Mouse (Mus musculus) stomach, embryonic 15.5 days (tissue): ENCODE data around the gene Gpm6b. TPM values are rescaled to one million over a fixed set of nuclear protein-coding genes. Genes with fewer than 3 reads are reported as not detected.

Experiments
- ATAC-seq: fragments of 200-750 bp; cut with Nextera tagmentation; 2 replicates; pipeline ENCODE4 v1.8.0; 2017; ENCODE audit warnings: low read depth, moderate number of reproducible peaks, moderate TSS enrichment; ENCODE audit not compliant: insufficient read depth, low FRiP score
- H3K27ac ChIP-seq: fragments of 300-500 bp; sonication (generic); 2 replicates; pipeline ENCODE4 v1.5.1; 2015; ENCODE audit warnings: mild to moderate bottlenecking, inconsistent platforms
- H3K27me3 ChIP-seq: fragments of 300-500 bp; sonication (generic); replicated peaks from 2 replicates; pipeline ENCODE4 v1.6.1; 2015; ENCODE audit warnings: inconsistent platforms
- H3K36me3 ChIP-seq: fragments of 300-500 bp; sonication (generic); 2 replicates; pipeline ENCODE4 v1.6.1; 2015; ENCODE audit warnings: inconsistent platforms
- H3K4me1 ChIP-seq: fragments of 300-500 bp; sonication (generic); 2 replicates; pipeline ENCODE4 v1.6.1; 2015; ENCODE audit warnings: inconsistent platforms
- H3K4me2 ChIP-seq: fragments of 300-500 bp; sonication (generic); 2 replicates; pipeline ENCODE4 v1.6.1; 2015; ENCODE audit warnings: mild to moderate bottlenecking, inconsistent platforms
- H3K4me3 ChIP-seq: fragments of 300-500 bp; sonication (generic); replicated peaks from 2 replicates; pipeline ENCODE4 v1.5.1; 2015; ENCODE audit warnings: inconsistent platforms
- H3K9ac ChIP-seq: fragments of 300-500 bp; sonication (generic); 2 replicates; pipeline ENCODE4 v1.6.1; 2015; ENCODE audit warnings: inconsistent platforms
- H3K9me3 ChIP-seq: fragments of 300-500 bp; sonication (generic); 2 replicates; pipeline ENCODE4 v1.6.1; 2016; ENCODE audit warnings: inconsistent platforms
- WGBS: fragments of 180-500 bp; shearing (Covaris S2); methylation state at CpG from one replicate; pipeline ENCODE4 v1.1.7; 2015; 5-methylcytosine and 5-hydroxymethylcytosine counted together
- polyA plus RNA-seq: library from polyadenylated mRNA; unstranded; fragments of >200 nt; fragmentation: Nextera tagmentation; extraction: Ambion mirVana; gene quantifications from 2 replicates; pipeline ENCODE4 v1.2.1, GENCODE M21; 2015

Gpm6b gene
- polyA plus RNA-seq, 1 experiment from 2014 or later, result 33.5 TPM

- no peaks in the 10 kb centered on the region for H3K36me3 ChIP-seq
- H3K4me2 ChIP-seq, result no peak overlapping the region
- H3K9ac ChIP-seq, result no peak overlapping the region
- WGBS, result 94% methylated on average over 9 of the region's 9 CpGs
- no peak for ATAC-seq
- no peaks in the 10 kb centered on the region for H3K9me3 ChIP-seq
- no peaks in the 10 kb centered on the region for H3K27me3 ChIP-seq
- H3K4me1 ChIP-seq, result no peaks in the 10 kb centered on the region
- H3K27ac ChIP-seq, result no peak overlapping the region
- H3K4me3 ChIP-seq, result no peak overlapping the region
Observed at GRCm38 (mm10) chrX:166338784-166339520, 100.2 kb downstream of the Gpm6b start.

- Histone ChIP-seq H3K9ac (no peak overlapping the region), H3K36me3 (no peaks in the 10 kb centered on the region), H3K4me1 (no peaks in the 10 kb centered on the region), H3K4me3 (no peak overlapping the region), H3K9me3 (no peaks in the 10 kb centered on the region), H3K27me3 (no peaks in the 10 kb centered on the region), H3K4me2 (no peak overlapping the region), H3K27ac (no peak overlapping the region)
- WGBS, result 79% methylated on average over 4 of the region's 4 CpGs
- ATAC-seq, result no peak
Observed at GRCm38 (mm10) chrX:166339911-166340310, 101.2 kb downstream of the Gpm6b start.

- no peak overlapping the region for H3K4me2 ChIP-seq
- no peaks in the 10 kb centered on the region for H3K27me3 ChIP-seq
- no peaks in the 10 kb centered on the region for H3K9me3 ChIP-seq
- 85% methylated on average over 6 of the region's 6 CpGs for WGBS
- no peak overlapping the region for H3K27ac ChIP-seq
- no peaks in the 10 kb centered on the region for H3K36me3 ChIP-seq
- H3K4me1 ChIP-seq, result no peaks in the 10 kb centered on the region
- ATAC-seq, result no peak
- H3K9ac ChIP-seq, result no peak overlapping the region
- H3K4me3 ChIP-seq, result no peak overlapping the region
Observed at GRCm38 (mm10) chrX:166341795-166342194, 103.1 kb downstream of the Gpm6b start.

GRCm38 (mm10) chrX:166344228-166345015 is 105.7 kb downstream of the Gpm6b start:
- no peak overlapping the region for H3K27ac ChIP-seq
- no peaks in the 10 kb centered on the region for H3K9me3 ChIP-seq
- H3K4me2 ChIP-seq, result peak overlapping the region; percentile 34; the same call in 1 of the 2 replicates
- H3K4me3 ChIP-seq, result peak overlapping the region; percentile 26
- no peaks in the 10 kb centered on the region for H3K27me3 ChIP-seq
- no peaks in the 10 kb centered on the region for H3K4me1 ChIP-seq
- H3K9ac ChIP-seq, result no peak overlapping the region
- 26% methylated on average over 10 of the region's 10 CpGs for WGBS
- no peak for ATAC-seq
- H3K36me3 ChIP-seq, result no peaks in the 10 kb centered on the region

- no peaks in the 10 kb centered on the region for H3K27me3 ChIP-seq
- no peaks in the 10 kb centered on the region for H3K36me3 ChIP-seq
- ATAC-seq, result no peak
- H3K27ac ChIP-seq, result no peak overlapping the region
- no peak overlapping the region for H3K4me3 ChIP-seq
- H3K9ac ChIP-seq, result no peak overlapping the region
- no peaks in the 10 kb centered on the region for H3K9me3 ChIP-seq
- no peak overlapping the region for H3K4me2 ChIP-seq
- no peaks in the 10 kb centered on the region for H3K4me1 ChIP-seq
- WGBS, result 68% methylated on average over 6 of the region's 6 CpGs
Observed at GRCm38 (mm10) chrX:166348086-166348485, 109.4 kb downstream of the Gpm6b start.

GRCm38 (mm10) chrX:166348634-166349033 is 109.9 kb downstream of the Gpm6b start:
- Histone ChIP-seq H3K4me1 (no peaks in the 10 kb centered on the region), H3K4me2 (no peak overlapping the region), H3K9me3 (no peaks in the 10 kb centered on the region), H3K9ac (no peak overlapping the region), H3K36me3 (no peaks in the 10 kb centered on the region), H3K27ac (no peak overlapping the region), H3K4me3 (no peak overlapping the region), H3K27me3 (no peaks in the 10 kb centered on the region)
- ATAC-seq, result no peak
- 76% methylated on average over 4 of the region's 4 CpGs for WGBS

- Histone ChIP-seq H3K4me2 (no peak overlapping the region), H3K36me3 (no peaks in the 10 kb centered on the region), H3K9ac (no peak overlapping the region), H3K4me1 (no peaks in the 10 kb centered on the region), H3K27ac (no peak overlapping the region), H3K4me3 (no peak overlapping the region), H3K27me3 (no peaks in the 10 kb centered on the region), H3K9me3 (no peaks in the 10 kb centered on the region)
- WGBS, result 29% methylated on average over 6 of the region's 6 CpGs
- no peak for ATAC-seq
Observed at GRCm38 (mm10) chrX:166351790-166352189, 113.1 kb downstream of the Gpm6b start.

- 71% methylated on average over 2 of the region's 2 CpGs for WGBS
- H3K27me3 ChIP-seq, result no peaks in the 10 kb centered on the region
- no peaks in the 10 kb centered on the region for H3K4me1 ChIP-seq
- H3K9ac ChIP-seq, result no peak overlapping the region
- H3K9me3 ChIP-seq, result no peaks in the 10 kb centered on the region
- H3K36me3 ChIP-seq, result no peaks in the 10 kb centered on the region
- H3K27ac ChIP-seq, result no peak overlapping the region
- H3K4me2 ChIP-seq, result no peak overlapping the region
- no peak overlapping the region for H3K4me3 ChIP-seq
- ATAC-seq, result no peak
Observed at GRCm38 (mm10) chrX:166353412-166353811, 114.7 kb downstream of the Gpm6b start.

GRCm38 (mm10) chrX:166354913-166355312 is 116.2 kb downstream of the Gpm6b start:
- Histone ChIP-seq H3K27me3 (no peaks in the 10 kb centered on the region), H3K4me2 (no peak overlapping the region), H3K9me3 (no peaks in the 10 kb centered on the region), H3K36me3 (no peaks in the 10 kb centered on the region), H3K27ac (no peak overlapping the region), H3K9ac (no peak overlapping the region), H3K4me1 (no peaks in the 10 kb centered on the region), H3K4me3 (no peak overlapping the region)
- 43% methylated on average over 1 of the region's 1 CpGs for WGBS
- ATAC-seq, result no peak

- Histone ChIP-seq H3K9ac (no peak overlapping the region), H3K36me3 (no peaks in the 10 kb centered on the region), H3K27ac (no peak overlapping the region), H3K4me3 (no peak overlapping the region), H3K4me2 (no peak overlapping the region), H3K4me1 (no peaks in the 10 kb centered on the region), H3K9me3 (no peaks in the 10 kb centered on the region), H3K27me3 (no peaks in the 10 kb centered on the region)
- no peak for ATAC-seq
- 93% methylated on average over 3 of the region's 3 CpGs for WGBS
Observed at GRCm38 (mm10) chrX:166356276-166356675, 117.6 kb downstream of the Gpm6b start.

GRCm38 (mm10) chrX:166358955-166359354 is 120.2 kb downstream of the Gpm6b start:
- no peak overlapping the region for H3K4me2 ChIP-seq
- ATAC-seq, result no peak
- 74% methylated on average over 2 of the region's 2 CpGs for WGBS

GRCm38 (mm10) chrX:166359927-166360440 is 121.3 kb downstream of the Gpm6b start:
- H3K4me1 ChIP-seq, result no peaks in the 10 kb centered on the region
- WGBS, result 88% methylated on average over 2 of the region's 2 CpGs
- H3K4me3 ChIP-seq, result no peak overlapping the region
- no peak overlapping the region for H3K9ac ChIP-seq
- H3K27ac ChIP-seq, result no peak overlapping the region
- ATAC-seq, result no peak
- H3K36me3 ChIP-seq, result no peaks in the 10 kb centered on the region
- H3K27me3 ChIP-seq, result no peaks in the 10 kb centered on the region
- H3K9me3 ChIP-seq, result no peaks in the 10 kb centered on the region
- H3K4me2 ChIP-seq, result no peak overlapping the region

More at GRCm38 (mm10) chrX:166358955-166359354, 120.2 kb downstream of the Gpm6b start:
- Histone ChIP-seq H3K9ac (no peak overlapping the region), H3K27me3 (no peaks in the 10 kb centered on the region), H3K4me1 (no peaks in the 10 kb centered on the region), H3K9me3 (no peaks in the 10 kb centered on the region), H3K36me3 (no peaks in the 10 kb centered on the region), H3K27ac (no peak overlapping the region), H3K4me3 (no peak overlapping the region)
